Mouse (Mus musculus) frontal cortex, postnatal 14 days (tissue): ENCODE measurements around the gene Kdm6b.
A peak's percentile ranks its signal among the peaks of the same experiment; 100 is the strongest.

Experiments used
- DNase-seq, 2 experiments: peaks; one replicate each; pipeline ENCODE4 v3.0.0; 2022; ENCODE audit warnings: low spot score in 2 of 2

Gene Kdm6b

GRCm38 (mm10) chr11:69406282-69406681 is 7.2 kb downstream of the Kdm6b start:
- DNase-seq: peak in 1 of 2 experiments; percentile 17

- no peak for DNase-seq
Measured at GRCm38 (mm10) chr11:69405397-69406200, 7.9 kb downstream of the Kdm6b start.

GRCm38 (mm10) chr11:69404595-69405396 is 8.7 kb downstream of the Kdm6b start:
- DNase-seq: no peak

GRCm38 (mm10) chr11:69403691-69404594 is 9.5 kb downstream of the Kdm6b start:
- DNase-seq: no peak

- DNase-seq: no peak
Measured at GRCm38 (mm10) chr11:69401987-69402386, 11.5 kb downstream of the Kdm6b start.

- DNase-seq: peak; percentile 80 to 83
Measured at GRCm38 (mm10) chr11:69401210-69401637, 12.3 kb downstream of the Kdm6b start.

GRCm38 (mm10) chr11:69400083-69400850 is 13.2 kb downstream of the Kdm6b start:
- peak in 1 of 2 experiments; percentile 17 for DNase-seq

- DNase-seq: peak in 1 of 2 experiments; percentile 19
Measured at GRCm38 (mm10) chr11:69399201-69400082, 14.0 kb downstream of the Kdm6b start.

GRCm38 (mm10) chr11:69398486-69399200 is 14.8 kb downstream of the Kdm6b start:
- DNase-seq: no peak

GRCm38 (mm10) chr11:69398059-69398458 is 15.4 kb downstream of the Kdm6b start, which contains the start of gene Tmem88:
Gene Tmem88, minus strand, starts transcription at chr11:69398234.
- DNase-seq: peak; percentile 23 to 25

- DNase-seq: peak in 1 of 2 experiments; percentile 26
Measured at GRCm38 (mm10) chr11:69397581-69398057, 15.9 kb downstream of the Kdm6b start.

GRCm38 (mm10) chr11:69396772-69397171 is 16.7 kb downstream of the Kdm6b start:
- DNase-seq: peak in 1 of 2 experiments; percentile 41

- peak; percentile 94 to 96 for DNase-seq
Measured at GRCm38 (mm10) chr11:69395634-69396373, 17.7 kb downstream of the Kdm6b start.

GRCm38 (mm10) chr11:69395235-69395633 is 18.2 kb downstream of the Kdm6b start, which contains the start of the genes Naa38 and Cyb5d1:
Gene Naa38, plus strand, starts transcription at chr11:69395487.
Gene Cyb5d1, minus strand, starts transcription at chr11:69395631.
- peak; percentile 83 to 88 for DNase-seq

- DNase-seq: peak in 1 of 2 experiments; percentile 17
Measured at GRCm38 (mm10) chr11:69394591-69395167, 18.8 kb downstream of the Kdm6b start.

GRCm38 (mm10) chr11:69390400-69391034 is 23.0 kb downstream of the Kdm6b start:
- peak in 1 of 2 experiments; percentile 54 for DNase-seq
